Mouse (Mus musculus): Measurements from ENCODE around the gene Rab24.

DNA sequence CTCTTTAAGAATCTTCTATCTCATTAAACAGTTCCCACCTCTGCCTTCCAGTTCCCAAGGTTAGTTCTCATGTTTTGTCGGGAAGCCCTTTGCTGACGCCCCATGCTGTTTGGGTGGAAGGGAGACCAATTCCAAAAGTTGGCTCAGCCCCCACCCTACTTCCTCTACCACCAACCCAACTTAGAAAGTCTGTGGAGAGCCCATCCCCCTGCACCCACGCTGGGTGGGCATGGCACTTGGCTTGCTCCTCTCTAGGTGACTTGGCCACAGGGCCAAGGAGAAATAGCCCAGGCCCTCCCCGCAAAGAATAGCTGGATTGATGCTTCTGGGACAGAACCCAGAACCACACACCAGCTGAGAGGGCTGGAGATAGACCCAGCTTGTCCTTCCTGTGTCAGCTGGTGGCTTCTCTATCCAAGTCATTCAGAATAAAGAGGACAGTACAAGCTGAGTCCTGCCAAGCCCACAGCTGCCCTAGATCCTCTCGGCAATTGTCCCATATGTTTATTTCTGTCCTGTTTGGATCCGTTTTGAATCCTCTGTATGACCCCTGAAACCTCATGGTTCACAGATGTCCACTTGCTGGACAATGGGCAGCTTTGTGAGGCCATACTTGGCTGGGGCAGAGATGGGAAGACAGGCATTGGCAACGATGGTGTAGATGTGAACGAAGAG is 49.4 kb upstream of the Rab24 start:
- TF ChIP-seq GATA1 (IDR thresholded peaks at IDR 0.05; ENCODE audit: borderline replicate concordance, low read length): no peak
- no peak for TF ChIP-seq FLI1 (IDR thresholded peaks at IDR 0.05; ENCODE audit: low read length)

Data from megakaryocyte, embryonic 14.5 days (primary cell).